Mouse (Mus musculus) neural tube, embryonic 12.5 days (tissue): ENCODE data around the gene Btf3l4. TPM values are rescaled to one million over a fixed set of nuclear protein-coding genes. Genes with fewer than 3 reads are reported as not detected.
A peak's percentile ranks its signal among the peaks of the same experiment; 100 is the strongest.

Experiments
- ATAC-seq: fragments of 200-750 bp; cut with Nextera tagmentation; 2 replicates; pipeline ENCODE4 v1.8.0; 2017; ENCODE audit warnings: low read depth, mild to moderate bottlenecking, moderate TSS enrichment, moderate library complexity; ENCODE audit not compliant: low FRiP score
- H3K27ac ChIP-seq: fragments of 300-500 bp; sonication (generic); 2 replicates; pipeline ENCODE4 v1.5.1; 2016
- H3K27me3 ChIP-seq: fragments of 300-500 bp; sonication (generic); replicated peaks from 2 replicates; pipeline ENCODE4 v1.6.1; 2016; ENCODE audit warnings: mild to moderate bottlenecking
- H3K36me3 ChIP-seq: fragments of 300-500 bp; sonication (generic); 2 replicates; pipeline ENCODE4 v1.6.1; 2016; ENCODE audit warnings: mild to moderate bottlenecking
- H3K4me1 ChIP-seq: fragments of 300-500 bp; sonication (generic); 2 replicates; pipeline ENCODE4 v1.6.1; 2016
- H3K4me2 ChIP-seq: fragments of 300-500 bp; sonication (generic); replicated peaks from 2 replicates; pipeline ENCODE4 v1.6.1; 2016; ENCODE audit warnings: mild to moderate bottlenecking
- H3K4me3 ChIP-seq: fragments of 300-500 bp; sonication (generic); 2 replicates; pipeline ENCODE4 v1.5.1; 2016
- H3K9ac ChIP-seq: fragments of 300-500 bp; sonication (generic); 2 replicates; pipeline ENCODE4 v1.6.1; 2016; ENCODE audit warnings: mild to moderate bottlenecking
- H3K9me3 ChIP-seq: fragments of 300-500 bp; sonication (generic); 2 replicates; pipeline ENCODE4 v1.6.1; 2016; ENCODE audit warnings: mild to moderate bottlenecking
- WGBS: fragments of 180-500 bp; shearing (Covaris S2); methylation state at CpG from one replicate; pipeline ENCODE4 v1.1.7; 2016; 5-methylcytosine and 5-hydroxymethylcytosine counted together
- polyA plus RNA-seq: library from polyadenylated mRNA; unstranded; fragments of >200 nt; fragmentation: Nextera tagmentation; extraction: Ambion mirVana; gene quantifications from 2 replicates; pipeline ENCODE4 v1.2.1, GENCODE M21; 2016

The Btf3l4 gene
- polyA plus RNA-seq = 219 and 237 TPM in 2 replicates

- peak within 1 kb of the TSS; percentile 99 for H3K9ac ChIP-seq
Measured at GRCm38 (mm10) chr4:108832916-108833827, at the start of gene Btf3l4. TSS of gene Btf3l4 (minus strand) at chr4:108833614.

GRCm38 (mm10) chr4:108878963-108879822 is 45.8 kb upstream of the Btf3l4 start, which contains the start of gene Rab3b:
TSS of gene Rab3b (plus strand) at chr4:108879063.
- Histone ChIP-seq H3K9me3 (no peaks in the 10 kb centered on the region), H3K4me3 (peak within 1 kb of the TSS; percentile 53), H3K9ac (peak within 1 kb of the TSS; percentile 72), H3K27me3 (0 out of 2 replicates have a peak, but pooled peaks cover 2% of the 10 kb centered on the region), H3K27ac (no peak within 1 kb of the TSS), H3K4me2 (peak within 1 kb of the TSS; percentile 98), H3K36me3 (no peaks in the 10 kb centered on the region), H3K4me1 (peaks cover 6% of the 10 kb centered on the region)
- under 1% methylated on average over 46 of the region's 46 CpGs for WGBS
- peak; percentile 86 for ATAC-seq

More at GRCm38 (mm10) chr4:108832916-108833827, at the start of gene Btf3l4:
- H3K4me2 ChIP-seq = peak within 1 kb of the TSS; percentile 79
- no peaks in the 10 kb centered on the region for H3K27me3 ChIP-seq
- H3K4me3 ChIP-seq = peak within 1 kb of the TSS; percentile 96
- peak; percentile 96 for ATAC-seq
- no peaks in the 10 kb centered on the region for H3K9me3 ChIP-seq
- peaks cover 28% of the 10 kb centered on the region for H3K4me1 ChIP-seq
- peak within 1 kb of the TSS; percentile 98 for H3K27ac ChIP-seq
- H3K36me3 ChIP-seq = peaks cover 12% of the 10 kb centered on the region
- under 1% methylated on average over 71 of the region's 73 CpGs for WGBS

GRCm38 (mm10) chr4:108877901-108878300 is 44.5 kb upstream of the Btf3l4 start:
- Histone ChIP-seq H3K27me3 (0 out of 2 replicates have a peak, but pooled peaks cover 2% of the 10 kb centered on the region), H3K27ac (no peak overlapping the region), H3K9ac (no peak overlapping the region), H3K4me3 (no peak overlapping the region), H3K36me3 (no peaks in the 10 kb centered on the region), H3K4me1 (peaks cover 6% of the 10 kb centered on the region), H3K4me2 (no peak overlapping the region), H3K9me3 (no peaks in the 10 kb centered on the region)
- WGBS = 85% methylated on average over 6 of the region's 6 CpGs
- ATAC-seq = no peak

- Histone ChIP-seq H3K27me3 (no peaks in the 10 kb centered on the region), H3K4me2 (no peak overlapping the region), H3K36me3 (no peaks in the 10 kb centered on the region), H3K9me3 (no peaks in the 10 kb centered on the region), H3K27ac (no peak overlapping the region), H3K4me3 (no peak overlapping the region), H3K9ac (no peak overlapping the region), H3K4me1 (no peaks in the 10 kb centered on the region)
- ATAC-seq = no peak
- 92% methylated on average over 5 of the region's 5 CpGs for WGBS
Measured at GRCm38 (mm10) chr4:108873746-108874145, 40.3 kb upstream of the Btf3l4 start.

GRCm38 (mm10) chr4:108869730-108870374 is 36.4 kb upstream of the Btf3l4 start:
- Histone ChIP-seq H3K27me3 (no peaks in the 10 kb centered on the region), H3K9me3 (no peaks in the 10 kb centered on the region), H3K4me3 (no peak overlapping the region), H3K4me1 (no peaks in the 10 kb centered on the region), H3K9ac (no peak overlapping the region), H3K27ac (no peak overlapping the region), H3K4me2 (no peak overlapping the region), H3K36me3 (no peaks in the 10 kb centered on the region)
- peak; percentile 75 for ATAC-seq
- WGBS = 36% methylated on average over 10 of the region's 10 CpGs

DNA sequence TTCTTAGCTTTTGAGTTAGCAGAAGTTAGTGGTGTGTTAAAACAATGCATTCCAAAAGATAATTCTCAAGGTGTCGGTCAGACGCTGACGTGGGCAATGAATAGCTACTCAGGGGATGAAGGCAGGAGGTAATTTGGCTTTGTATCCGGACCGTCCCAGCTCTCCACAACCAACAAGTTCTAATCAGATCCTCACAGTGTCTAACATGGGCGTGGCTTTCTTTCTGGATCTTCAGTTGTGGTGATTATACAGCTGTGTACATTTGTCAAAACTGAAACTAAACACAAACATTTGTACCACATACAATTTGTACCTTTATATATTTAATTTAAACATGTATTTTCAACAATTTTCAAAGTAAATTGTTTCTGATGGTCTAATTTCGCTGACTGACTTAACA is 33.4 kb upstream of the Btf3l4 start:
- whole genome bisulfite sequencing = 82% methylated on average over 7 of the region's 7 CpGs
- H3K9me3 ChIP-seq = no peaks in the 10 kb centered on the region
- no peaks in the 10 kb centered on the region for H3K4me1 ChIP-seq
- H3K4me3 ChIP-seq = no peak overlapping the region
- no peaks in the 10 kb centered on the region for H3K27me3 ChIP-seq
- no peak for ATAC-seq
- H3K4me2 ChIP-seq = no peak overlapping the region
- no peak overlapping the region for H3K27ac ChIP-seq
- H3K36me3 ChIP-seq = peaks cover 20% of the 10 kb centered on the region
- no peak overlapping the region for H3K9ac ChIP-seq

- H3K4me2 ChIP-seq = peak within 1 kb of the TSS; percentile 98
- H3K9me3 ChIP-seq = no peaks in the 10 kb centered on the region
- peak; percentile 30 for ATAC-seq
- peak within 1 kb of the TSS; percentile 90 for H3K4me3 ChIP-seq
- H3K9ac ChIP-seq = peak within 1 kb of the TSS; percentile 86
- WGBS = 13% methylated on average over 20 of the region's 20 CpGs
- H3K27me3 ChIP-seq = no peaks in the 10 kb centered on the region
- H3K27ac ChIP-seq = peak within 1 kb of the TSS; percentile 57; the same call in 1 of the 2 replicates
- H3K36me3 ChIP-seq = peaks cover 8% of the 10 kb centered on the region; the same call in 1 of the 2 replicates
- H3K4me1 ChIP-seq = peaks cover 13% of the 10 kb centered on the region
Measured at GRCm38 (mm10) chr4:108848505-108848848, 15.1 kb upstream of the Btf3l4 start, which contains the start of gene A730015C16Rik. TSS of gene A730015C16Rik (minus strand) at chr4:108848619.

GRCm38 (mm10) chr4:108847715-108848504 is 14.5 kb upstream of the Btf3l4 start, which contains the start of gene Kti12:
TSS of gene Kti12 (plus strand) at chr4:108847785.
- Histone ChIP-seq H3K36me3 (peaks cover 3% of the 10 kb centered on the region; the same call in 1 of the 2 replicates), H3K4me3 (peak within 1 kb of the TSS; percentile 90), H3K27ac (peak within 1 kb of the TSS; percentile 57; the same call in 1 of the 2 replicates), H3K9ac (peak within 1 kb of the TSS; percentile 86), H3K4me2 (peak within 1 kb of the TSS; percentile 98), H3K4me1 (peaks cover 13% of the 10 kb centered on the region), H3K27me3 (no peaks in the 10 kb centered on the region), H3K9me3 (no peaks in the 10 kb centered on the region)
- peak; percentile 85 for ATAC-seq
- under 1% methylated on average over 77 of the region's 77 CpGs for WGBS

GRCm38 (mm10) chr4:108845824-108846569 is 12.6 kb upstream of the Btf3l4 start:
- Histone ChIP-seq H3K4me3 (no peak overlapping the region), H3K4me2 (no peak overlapping the region), H3K9me3 (no peaks in the 10 kb centered on the region), H3K27ac (no peak overlapping the region), H3K4me1 (peaks cover 13% of the 10 kb centered on the region), H3K9ac (no peak overlapping the region), H3K27me3 (no peaks in the 10 kb centered on the region), H3K36me3 (no peaks in the 10 kb centered on the region)
- ATAC-seq = no peak
- 87% methylated on average over 5 of the region's 5 CpGs for WGBS

DNA sequence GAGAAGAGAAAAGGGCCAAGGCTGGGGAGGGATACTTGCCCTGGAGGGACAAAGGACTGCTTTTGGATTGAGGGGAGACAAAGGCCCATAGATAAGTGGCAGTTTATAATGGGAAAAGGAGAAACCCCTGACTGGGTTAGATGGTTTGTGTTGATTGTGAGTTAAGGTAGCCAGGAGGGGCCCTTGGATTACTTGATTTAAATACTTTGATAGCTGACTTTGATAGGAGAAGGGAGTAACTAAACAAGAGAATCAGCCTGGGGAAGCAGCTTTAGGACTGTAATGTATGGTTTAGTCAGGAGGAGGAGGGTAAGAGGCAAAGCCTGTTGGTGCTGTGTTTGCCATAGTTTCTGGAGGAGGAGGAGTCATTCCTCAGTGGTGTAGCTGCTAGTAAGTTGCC is 9.9 kb upstream of the Btf3l4 start:
- Histone ChIP-seq H3K9ac (no peak overlapping the region), H3K4me2 (no peak overlapping the region), H3K36me3 (peaks cover 7% of the 10 kb centered on the region; the same call in 1 of the 2 replicates), H3K27ac (no peak overlapping the region), H3K27me3 (no peaks in the 10 kb centered on the region), H3K4me1 (peaks cover under 1% of the 10 kb centered on the region; the same call in 1 of the 2 replicates), H3K9me3 (no peaks in the 10 kb centered on the region), H3K4me3 (no peak overlapping the region)
- no peak for ATAC-seq
